Mouse (Mus musculus) stomach, embryonic 16.5 days (tissue): ENCODE measurements around the gene Hist1h2ae. TPM values are rescaled to one million over a fixed set of nuclear protein-coding genes. Genes with fewer than 3 reads are reported as not detected.
"Not testable (repeated sequence)": the region's sequence is repeated elsewhere in the genome, so short reads cannot be mapped to it uniquely, and the experiment has no call there.

ENCODE experiments used
- ATAC-seq: fragments of 200-750 bp; cut with Nextera tagmentation; 2 replicates; pipeline ENCODE4 v1.8.0; 2017; ENCODE audit warnings: moderate number of reproducible peaks, moderate TSS enrichment; ENCODE audit not compliant: insufficient read depth, low FRiP score
- H3K27ac ChIP-seq: fragments of 300-500 bp; sonication (generic); 2 replicates; pipeline ENCODE4 v1.5.1; 2014; ENCODE audit warnings: low read length
- H3K27me3 ChIP-seq: fragments of 300-500 bp; sonication (generic); 2 replicates; pipeline ENCODE4 v1.6.1; 2014; ENCODE audit warnings: low read length, control low read depth, mixed read lengths; ENCODE audit not compliant: control insufficient read depth, insufficient read depth
- H3K36me3 ChIP-seq: fragments of 300-500 bp; sonication (generic); 2 replicates; pipeline ENCODE4 v1.6.1; 2014; ENCODE audit warnings: low read length; ENCODE audit not compliant: control insufficient read depth, insufficient read depth
- H3K4me1 ChIP-seq: fragments of 300-500 bp; sonication (generic); 2 replicates; pipeline ENCODE4 v1.6.1; 2014; ENCODE audit warnings: low read length, control low read depth, mixed read lengths; ENCODE audit not compliant: control insufficient read depth, insufficient read depth
- H3K4me2 ChIP-seq: fragments of 300-500 bp; sonication (generic); 2 replicates; pipeline ENCODE4 v1.6.1; 2014; ENCODE audit warnings: low read depth, low read length, mixed read lengths
- H3K4me3 ChIP-seq: fragments of 300-500 bp; sonication (generic); replicated peaks from 2 replicates; pipeline ENCODE4 v1.5.1; 2014; ENCODE audit warnings: mild to moderate bottlenecking, low read length
- H3K9ac ChIP-seq: fragments of 300-500 bp; sonication (generic); 2 replicates; pipeline ENCODE4 v1.6.1; 2014; ENCODE audit warnings: low read length
- H3K9me3 ChIP-seq: fragments of 300-500 bp; sonication (generic); replicated peaks from 2 replicates; pipeline ENCODE4 v1.6.1; 2016; ENCODE audit warnings: low read length, control low read depth; ENCODE audit not compliant: control insufficient read depth
- WGBS: fragments of 180-500 bp; shearing (Covaris S2); extraction: QIAGEN DNeasy Blood & Tissue Kit; methylation state at CpG from one replicate; pipeline ENCODE4 v1.1.7; 2014; 5-methylcytosine and 5-hydroxymethylcytosine counted together
- polyA plus RNA-seq: library from polyadenylated mRNA; unstranded; fragments of >200 nt; fragmentation: Nextera tagmentation; extraction: Ambion mirVana; gene quantifications from 2 replicates; pipeline ENCODE4 v1.2.1, GENCODE M21; 2015

The Hist1h2ae gene
- polyA plus RNA-seq, 1 experiment from 2014 or later = 56.1 TPM

GRCm38 (mm10) chr13:23576906-23577639 lies 6.1 kb upstream of the Hist1h2ae start:
- Histone ChIP-seq H3K4me2 (peak overlapping the region; percentile 78), H3K27me3 (no peaks in the 10 kb centered on the region), H3K4me3 (peak overlapping the region; percentile 52), H3K4me1 (peaks cover 32% of the 10 kb centered on the region), H3K9ac (peak overlapping the region; percentile 64), H3K9me3 (no peaks in the 10 kb centered on the region), H3K36me3 (no peaks in the 10 kb centered on the region), H3K27ac (peak overlapping the region; percentile 90)
- WGBS = 24% methylated on average over 6 of the region's 6 CpGs
- ATAC-seq = no peak

GRCm38 (mm10) chr13:23576351-23576881 lies 5.4 kb upstream of the Hist1h2ae start:
- peak overlapping the region; percentile 90 for H3K27ac ChIP-seq
- 8% methylated on average over 7 of the region's 7 CpGs for WGBS
- no peak for ATAC-seq
- no peaks in the 10 kb centered on the region for H3K36me3 ChIP-seq
- H3K4me2 ChIP-seq = peak overlapping the region; percentile 78
- H3K27me3 ChIP-seq = no peaks in the 10 kb centered on the region
- H3K4me3 ChIP-seq = peak overlapping the region; percentile 52
- H3K9me3 ChIP-seq = no peaks in the 10 kb centered on the region
- H3K9ac ChIP-seq = peak overlapping the region; percentile 64
- peaks cover 32% of the 10 kb centered on the region for H3K4me1 ChIP-seq

- WGBS = 0% methylated on average over 8 of the region's 40 CpGs
- Histone ChIP-seq H3K27ac (peak overlapping the region; percentile 90), H3K9ac (peak overlapping the region; percentile 64), H3K4me2 (peak overlapping the region; percentile 78), H3K4me1 (peaks cover 30% of the 10 kb centered on the region), H3K4me3 (peak overlapping the region; percentile 52)
- not testable (repeated sequence) for H3K9me3 ChIP-seq, ATAC-seq, H3K27me3 ChIP-seq, H3K36me3 ChIP-seq
Observed at GRCm38 (mm10) chr13:23575864-23576313, 4.9 kb upstream of the Hist1h2ae start.

- H3K9ac ChIP-seq = peak within 1 kb of the TSS; percentile 64
- H3K27ac ChIP-seq = peak within 1 kb of the TSS; percentile 90
- peak within 1 kb of the TSS; percentile 78 for H3K4me2 ChIP-seq
- H3K27me3 ChIP-seq = no peaks in the 10 kb centered on the region
- peak; percentile 63 for ATAC-seq
- H3K36me3 ChIP-seq = no peaks in the 10 kb centered on the region
- H3K9me3 ChIP-seq = no peaks in the 10 kb centered on the region
- whole genome bisulfite sequencing = under 1% methylated on average over 18 of the region's 18 CpGs
- H3K4me3 ChIP-seq = peak within 1 kb of the TSS; percentile 52
- peaks cover 28% of the 10 kb centered on the region for H3K4me1 ChIP-seq
Observed at GRCm38 (mm10) chr13:23575271-23575851, 4.3 kb upstream of the Hist1h2ae start, which contains the start of gene Hist1h3d. Gene Hist1h3d (plus strand): TSS chr13:23575763.

- Histone ChIP-seq H3K4me3 (peak overlapping the region; percentile 40), H3K4me2 (peak overlapping the region; percentile 78), H3K27ac (peak overlapping the region; percentile 80), H3K9ac (0 out of 2 replicates have a peak overlapping the region, but pooled peaks have one; percentile 57), H3K4me1 (peaks cover 33% of the 10 kb centered on the region)
- H3K36me3 ChIP-seq, H3K27me3 ChIP-seq, H3K9me3 ChIP-seq, ATAC-seq: not testable (repeated sequence)
- under 1% methylated on average over 6 of the region's 39 CpGs for WGBS
Observed at GRCm38 (mm10) chr13:23574546-23575170, 3.6 kb upstream of the Hist1h2ae start.

- not testable (repeated sequence) for H3K9me3 ChIP-seq, H3K27me3 ChIP-seq, H3K36me3 ChIP-seq
- Histone ChIP-seq H3K9ac (peak within 1 kb of the TSS; percentile 71), H3K4me2 (peak within 1 kb of the TSS; percentile 78), H3K4me3 (peak within 1 kb of the TSS; percentile 54), H3K4me1 (peaks cover 33% of the 10 kb centered on the region), H3K27ac (peak within 1 kb of the TSS; percentile 91)
- ATAC-seq = peak; percentile 91
- WGBS = under 1% methylated on average over 22 of the region's 42 CpGs
Observed at GRCm38 (mm10) chr13:23573898-23574524, 3.0 kb upstream of the Hist1h2ae start, which contains the start of the genes Hist1h2bf and Hist1h2ad. Gene Hist1h2bf (minus strand): TSS chr13:23574196. Gene Hist1h2ad (plus strand): TSS chr13:23574381.

GRCm38 (mm10) chr13:23573034-23573897 lies 2.2 kb upstream of the Hist1h2ae start:
- peaks cover 33% of the 10 kb centered on the region for H3K4me1 ChIP-seq
- peak overlapping the region; percentile 75 for H3K4me2 ChIP-seq
- not testable (repeated sequence) for H3K9me3 ChIP-seq, ATAC-seq, H3K36me3 ChIP-seq, H3K27me3 ChIP-seq
- 6% methylated on average over 17 of the region's 20 CpGs for WGBS
- peak overlapping the region; percentile 71 for H3K9ac ChIP-seq
- peak overlapping the region; percentile 54 for H3K4me3 ChIP-seq
- H3K27ac ChIP-seq = peak overlapping the region; percentile 91
